Mouse (Mus musculus) gonadal fat pad, adult 2 months (tissue): ENCODE measurements around the gene Dcun1d2. TPM values are rescaled to one million over a fixed set of nuclear protein-coding genes. Genes with fewer than 3 reads are reported as not detected.

Experiments
- DNase-seq: peaks from one replicate; pipeline ENCODE4 v3.0.0-alpha.2; 2012; ENCODE audit warnings: low read depth
- polyA plus RNA-seq: library from polyadenylated mRNA; depleted of rRNA; stranded (reverse); fragments of >200 nt; gene quantifications from 2 replicates; pipeline ENCODE4 v1.2.3, GENCODE M21; 2012

Gene Dcun1d2
- polyA plus RNA-seq, 1 experiment = 22.4 TPM

DNA sequence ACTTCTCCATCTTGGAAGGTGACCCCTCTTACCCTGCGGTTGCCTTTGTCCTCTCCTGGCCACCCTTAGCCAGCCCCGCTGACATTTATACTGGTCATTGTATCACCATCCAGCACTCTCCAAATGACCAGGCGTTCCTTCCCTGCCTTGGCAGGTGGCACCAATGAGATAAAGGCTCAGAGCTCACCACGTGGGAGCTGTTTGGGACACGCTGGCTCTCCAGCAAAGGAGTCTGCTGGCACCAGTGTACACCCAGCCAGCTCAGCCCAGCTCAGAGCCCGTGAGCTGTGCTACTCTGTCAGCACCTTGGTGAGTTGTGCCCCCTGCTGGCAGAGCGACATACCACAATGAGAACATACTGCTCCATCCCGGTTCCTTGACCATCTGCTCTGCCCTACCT is 33.9 kb downstream of the Dcun1d2 start, which contains the start of gene Adprhl1:
Gene Adprhl1, minus strand, starts transcription at position 144 of the 400 bp plus-strand sequence.
- no peak for DNase-seq

DNA sequence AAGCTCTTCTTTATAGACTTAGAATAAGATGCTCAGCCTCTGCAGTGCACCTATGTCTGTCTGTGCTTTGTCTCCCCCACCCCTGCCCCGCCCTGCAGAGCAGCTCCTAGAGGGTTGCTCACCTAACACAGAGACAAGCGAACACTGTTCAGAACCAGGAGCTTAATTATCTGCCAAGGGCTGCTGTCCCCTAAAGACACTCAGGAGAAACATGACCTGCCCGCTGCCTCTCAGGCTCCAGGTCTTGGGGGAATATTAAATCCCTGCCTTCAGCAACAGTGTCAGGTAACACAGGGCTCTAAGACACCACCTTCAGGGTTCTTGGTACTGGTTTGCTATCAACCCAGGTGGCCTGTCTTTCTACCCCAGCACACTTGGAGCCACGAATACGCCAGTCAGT is 34.5 kb downstream of the Dcun1d2 start:
- DNase-seq = no peak

DNA sequence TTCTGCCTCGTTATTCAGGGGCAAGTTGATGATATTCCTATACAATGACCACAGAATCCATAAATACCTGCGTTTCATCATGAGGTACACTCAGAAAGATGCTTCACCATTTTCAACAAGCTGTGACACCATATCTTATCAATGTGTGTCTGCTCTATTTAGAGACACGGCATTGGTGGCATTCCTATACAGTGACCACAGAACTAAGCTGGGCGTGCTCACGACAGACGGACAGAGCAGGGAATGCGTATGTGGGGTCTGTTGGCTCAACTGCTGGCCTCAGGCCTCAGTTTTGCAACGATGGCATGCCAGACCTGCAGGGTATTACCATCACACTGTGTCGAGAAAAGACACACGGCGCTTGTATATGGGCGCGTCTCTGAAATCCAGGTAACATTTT is 35.1 kb downstream of the Dcun1d2 start:
- no peak for DNase-seq

DNA sequence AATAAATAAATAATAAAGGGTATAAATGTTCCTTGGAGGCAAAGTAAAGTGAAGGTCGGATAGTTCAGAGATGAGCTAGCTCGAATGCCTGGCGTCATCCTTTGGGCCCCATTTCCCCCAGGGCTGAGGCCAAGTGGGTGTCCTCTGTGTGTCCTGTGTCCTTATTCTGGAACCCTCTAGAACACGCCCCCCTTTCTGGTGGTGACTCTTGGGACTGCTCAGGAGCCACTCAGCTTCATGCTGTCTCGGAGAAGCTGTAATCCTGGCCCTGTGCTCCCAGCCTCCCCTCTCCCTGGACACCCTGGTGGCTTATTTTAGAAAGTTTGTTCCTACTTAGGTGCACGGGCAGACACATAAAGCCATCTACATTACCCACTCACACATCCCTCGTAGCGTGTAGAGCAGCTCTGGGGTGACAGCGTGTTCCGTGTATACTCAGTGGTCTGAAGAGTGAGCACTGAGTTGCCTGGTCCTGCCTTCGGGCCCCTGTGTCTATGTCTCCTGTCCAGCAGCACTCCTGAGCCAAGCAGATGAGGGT is 43.5 kb downstream of the Dcun1d2 start:
- DNase-seq = no peak

DNA sequence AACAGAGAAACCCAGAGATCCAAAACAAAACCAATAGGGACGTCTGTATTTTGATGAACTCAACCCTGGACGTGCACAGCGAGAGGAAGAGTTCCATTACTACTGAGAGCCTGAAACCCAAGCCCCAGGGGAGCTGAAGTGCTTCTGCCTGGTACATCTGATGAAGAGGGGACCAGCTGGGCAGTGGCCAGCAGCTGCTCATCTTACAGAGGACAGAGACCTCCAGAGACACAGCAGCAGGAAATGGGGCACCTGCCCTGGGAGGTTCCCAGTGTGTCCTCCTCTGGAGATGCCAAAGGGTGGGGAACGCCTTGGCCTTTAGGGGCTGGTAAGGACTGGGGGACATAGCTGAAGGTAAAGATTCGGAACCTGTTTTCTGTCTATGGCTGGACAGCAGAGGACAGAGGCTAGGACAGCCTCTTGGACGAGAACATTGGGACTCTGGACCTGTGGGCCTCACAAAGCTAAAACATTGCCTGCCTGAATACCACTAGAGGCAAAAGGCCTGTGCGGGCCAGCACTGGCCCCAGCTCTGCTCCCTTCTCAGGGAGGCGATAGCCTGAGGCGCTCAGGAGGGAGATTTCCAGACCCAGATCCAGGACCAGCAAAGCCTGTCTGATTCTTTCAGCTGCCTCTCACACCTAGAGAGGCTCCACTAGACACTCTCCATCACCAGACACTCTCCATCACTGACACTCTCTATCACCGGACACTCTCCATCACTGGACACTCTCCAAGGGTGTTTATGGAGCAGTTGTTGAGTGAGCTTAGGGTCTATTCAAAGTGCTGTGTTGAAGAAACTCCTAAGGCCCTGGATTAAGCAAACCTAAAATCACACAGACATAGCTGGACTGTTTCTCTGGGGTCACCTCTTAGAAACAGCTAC is 44.7 kb downstream of the Dcun1d2 start:
- DNase-seq = no peak

DNA sequence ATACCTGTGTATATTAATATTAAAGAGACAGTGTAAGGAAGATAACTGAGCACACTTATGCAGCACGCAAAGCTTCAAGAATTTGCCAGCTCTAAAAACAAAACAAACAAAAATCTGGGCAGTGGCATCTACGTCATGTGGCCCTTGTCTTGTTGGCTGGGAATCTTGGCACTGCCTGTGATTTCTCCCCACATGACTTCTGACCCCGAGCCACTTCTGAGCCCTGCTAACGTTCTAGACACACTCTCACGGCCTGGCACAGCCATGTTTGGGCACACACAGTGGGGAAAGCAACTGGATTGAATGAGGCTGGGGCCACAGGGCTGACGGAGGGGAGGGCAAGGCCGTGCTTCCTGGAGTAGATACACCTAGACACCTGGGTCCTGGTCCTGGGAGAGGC is 47.2 kb downstream of the Dcun1d2 start:
- no peak for DNase-seq

DNA sequence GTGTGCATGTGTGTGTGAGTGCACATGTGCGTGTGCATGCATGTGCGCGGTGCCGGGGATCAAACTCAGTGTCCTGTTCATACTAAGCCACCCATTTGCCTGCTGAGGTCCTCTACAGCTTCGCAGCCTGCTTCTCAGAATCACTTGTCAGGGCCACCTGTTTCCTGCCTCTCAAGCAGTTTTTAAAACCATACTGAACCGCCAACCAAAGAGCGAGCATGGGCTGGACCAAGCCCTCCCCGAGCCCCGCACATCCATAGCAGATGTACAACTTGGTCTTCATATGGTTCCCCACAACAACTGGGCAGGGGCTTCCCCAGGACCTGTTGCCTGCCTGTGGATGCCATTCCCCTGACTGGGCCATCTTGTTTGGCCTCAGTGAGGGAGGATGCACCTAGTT is 47.9 kb downstream of the Dcun1d2 start:
- DNase-seq = no peak

DNA sequence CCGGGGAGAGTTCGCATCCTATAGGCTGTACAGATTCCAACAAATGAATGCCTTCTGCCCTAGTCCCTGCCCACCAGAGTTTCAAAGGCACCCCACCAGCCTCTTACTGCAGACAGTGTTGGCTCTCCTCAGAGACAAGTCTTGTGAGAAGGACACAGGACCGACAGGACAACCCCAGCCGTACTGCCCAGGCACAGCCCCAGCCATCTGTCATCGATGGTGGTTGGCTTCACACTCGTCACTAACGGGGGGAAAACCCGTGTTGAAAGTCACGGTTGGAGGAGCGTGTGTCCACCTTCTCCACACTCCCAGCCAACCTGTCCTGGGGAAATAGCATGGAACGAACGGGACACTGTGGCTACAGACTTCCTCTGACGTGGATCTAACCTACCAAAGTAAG is 53.1 kb downstream of the Dcun1d2 start:
- DNase-seq = no peak

DNA sequence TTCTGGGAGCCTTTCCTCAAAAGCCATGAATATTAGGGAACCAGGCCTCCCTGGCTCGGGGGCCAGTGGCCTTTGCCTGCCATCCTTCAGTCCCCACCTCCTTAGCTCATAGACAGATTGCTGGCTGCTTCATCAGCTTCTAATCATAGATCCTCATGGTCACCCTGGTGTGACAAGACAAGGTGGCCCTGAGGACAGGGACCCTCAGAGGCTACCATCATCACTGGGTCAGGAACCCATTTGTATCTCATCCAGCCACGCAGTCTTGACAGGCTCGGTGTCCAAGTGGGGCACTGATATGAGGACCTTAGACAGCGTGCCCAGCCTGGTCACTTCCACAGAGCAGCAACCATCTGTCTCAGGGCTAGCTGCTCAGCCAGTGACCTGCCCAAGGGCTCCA is 57.5 kb downstream of the Dcun1d2 start:
- no peak for DNase-seq

DNA sequence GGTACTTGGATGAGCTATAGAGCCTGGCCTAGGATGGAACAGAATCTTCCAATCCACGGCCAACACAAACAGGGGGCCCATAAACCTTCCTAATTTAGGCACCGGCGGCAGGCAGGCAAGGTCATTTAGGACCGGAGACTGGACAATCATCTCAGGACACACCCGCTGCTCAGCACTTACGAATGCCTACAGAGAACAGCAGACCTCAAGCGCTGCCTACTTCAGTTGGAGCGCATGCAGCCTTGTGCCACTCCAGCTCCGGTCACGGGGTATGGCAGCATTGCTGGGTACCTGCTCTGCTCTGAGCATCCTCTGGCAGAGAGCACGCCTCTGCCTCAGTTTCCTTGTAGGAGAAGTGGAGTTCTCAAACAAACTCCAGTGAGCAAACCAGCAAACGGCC is 58.1 kb downstream of the Dcun1d2 start:
- DNase-seq = no peak

DNA sequence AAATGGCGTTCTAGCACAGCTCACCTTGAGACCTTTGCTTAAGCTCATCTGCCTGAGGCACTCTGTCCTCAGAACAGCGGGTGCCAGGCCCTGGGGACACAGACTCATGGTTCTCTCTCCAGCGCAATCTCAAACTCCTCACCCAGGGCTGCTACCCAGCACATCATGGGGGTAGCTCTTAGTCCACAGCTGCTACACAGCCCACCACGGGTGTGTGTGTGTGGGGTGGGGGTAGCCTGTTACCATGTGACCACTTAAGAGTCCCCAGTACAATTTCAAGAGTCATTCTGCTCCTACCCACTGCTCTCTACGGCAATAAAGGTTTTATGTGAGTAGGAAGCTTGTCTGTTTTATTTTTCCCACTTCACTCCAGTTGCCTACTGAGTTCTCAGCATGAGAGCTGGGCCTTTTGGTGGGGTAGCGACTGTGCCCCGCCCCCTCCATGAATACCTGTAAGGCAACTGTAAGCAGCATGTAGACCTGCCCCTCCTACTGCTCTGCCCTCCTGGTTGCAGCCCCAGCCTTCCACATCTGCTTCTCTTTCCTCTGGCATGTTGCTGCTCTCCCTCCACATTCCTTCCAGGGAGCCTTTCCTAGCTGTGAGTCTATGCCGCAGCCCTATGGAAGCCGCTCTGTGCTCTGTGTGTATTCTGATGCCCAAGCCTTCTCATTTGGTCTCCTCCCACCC is 58.9 kb downstream of the Dcun1d2 start:
- no peak for DNase-seq

DNA sequence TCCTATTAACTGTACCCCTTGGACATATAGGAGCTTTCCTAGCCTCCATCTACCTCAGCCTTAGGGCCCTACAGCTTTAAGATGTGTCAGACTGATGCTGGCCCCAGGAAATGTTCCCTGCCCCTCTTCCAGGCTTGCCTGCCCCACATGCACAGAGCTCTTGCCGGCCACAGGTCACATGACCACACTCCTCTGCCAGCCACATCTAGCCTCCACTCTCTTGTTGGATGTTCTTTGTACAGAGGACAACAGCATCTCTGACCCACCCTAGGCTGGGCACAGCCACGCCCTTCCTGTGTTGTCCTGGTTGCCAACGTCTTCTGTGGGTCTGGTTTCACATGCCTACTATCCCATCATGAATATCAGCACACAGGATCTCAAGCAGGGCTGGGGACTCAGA is 60.7 kb downstream of the Dcun1d2 start:
- DNase-seq = no peak

DNA sequence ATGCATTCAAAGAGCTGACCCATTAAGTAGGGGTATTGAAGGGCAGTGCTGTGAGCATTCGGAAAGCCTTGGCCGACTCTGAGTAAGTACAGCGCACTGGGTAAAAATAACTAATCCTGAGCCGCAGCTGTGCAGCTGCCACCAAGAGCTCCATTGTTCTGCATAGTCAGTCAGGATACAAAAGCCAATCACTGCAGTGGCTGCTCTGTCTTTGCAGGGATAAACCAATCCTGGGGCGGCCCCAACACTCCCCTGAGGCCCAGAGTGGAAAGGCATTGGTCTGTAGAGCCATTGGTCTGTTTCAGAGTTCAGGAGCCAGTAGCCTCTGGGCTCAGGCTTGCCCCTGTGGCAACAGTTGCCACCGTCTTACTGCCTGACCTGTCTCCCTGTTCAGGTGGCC is 61.6 kb downstream of the Dcun1d2 start:
- no peak for DNase-seq

DNA sequence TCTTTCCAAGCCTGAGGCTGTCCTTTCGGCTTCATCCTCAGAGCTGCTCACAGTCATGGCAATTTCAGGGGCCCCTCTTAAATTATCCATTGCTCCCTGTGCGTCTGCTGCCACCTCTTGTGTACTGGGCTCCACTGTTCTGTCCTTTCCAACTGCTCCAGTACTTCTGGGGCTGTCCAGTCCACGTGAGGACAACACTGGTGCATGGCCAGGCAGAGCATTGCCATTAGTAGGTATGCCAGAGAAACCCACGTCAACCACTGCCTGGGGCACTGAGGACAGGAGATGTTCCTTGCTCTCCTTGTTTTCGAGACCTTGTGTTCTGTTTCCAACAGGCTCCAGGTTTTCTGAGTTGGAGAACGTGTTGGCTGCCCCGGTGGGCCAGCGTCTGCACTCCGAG is 63.5 kb downstream of the Dcun1d2 start:
- DNase-seq = no peak

DNA sequence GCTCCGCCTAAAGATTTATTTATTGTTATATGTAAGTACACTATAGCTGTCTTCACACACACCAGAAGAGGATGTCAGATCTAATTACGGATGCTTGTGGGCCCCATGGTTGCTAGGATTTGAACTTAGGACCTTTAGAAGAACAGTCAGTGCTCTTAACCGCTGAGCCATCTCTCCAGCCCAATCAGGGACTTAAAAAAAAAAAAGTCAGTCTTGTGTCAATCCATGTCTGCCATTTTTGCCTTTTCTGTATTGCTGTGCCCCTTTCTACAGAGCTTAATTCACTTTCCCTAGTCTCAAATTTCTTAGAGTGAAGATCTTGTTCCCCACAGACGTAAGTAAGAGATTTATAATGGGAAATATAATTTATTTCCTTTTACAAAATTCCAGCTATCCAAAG is 69.5 kb downstream of the Dcun1d2 start:
- DNase-seq = no peak

DNA sequence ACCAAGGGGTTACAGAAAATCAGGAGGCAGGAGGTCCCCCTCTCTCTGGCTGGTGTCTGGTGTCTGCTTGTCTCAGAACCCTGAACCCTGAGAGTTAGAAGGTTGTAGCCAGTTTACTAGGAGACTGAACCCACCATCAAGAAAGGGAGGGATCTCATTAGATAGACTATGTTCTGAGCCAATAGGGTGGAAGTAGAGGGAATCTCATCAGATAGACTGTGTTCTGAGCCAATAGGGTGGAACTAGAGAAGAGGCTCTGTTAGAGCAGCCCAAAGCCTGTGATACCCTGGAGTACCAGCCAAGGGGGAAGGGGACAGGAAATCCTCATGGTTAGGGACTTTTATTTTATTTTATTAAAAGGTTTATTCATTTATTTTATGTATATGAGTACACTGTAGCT is 69.9 kb downstream of the Dcun1d2 start:
- DNase-seq = no peak

DNA sequence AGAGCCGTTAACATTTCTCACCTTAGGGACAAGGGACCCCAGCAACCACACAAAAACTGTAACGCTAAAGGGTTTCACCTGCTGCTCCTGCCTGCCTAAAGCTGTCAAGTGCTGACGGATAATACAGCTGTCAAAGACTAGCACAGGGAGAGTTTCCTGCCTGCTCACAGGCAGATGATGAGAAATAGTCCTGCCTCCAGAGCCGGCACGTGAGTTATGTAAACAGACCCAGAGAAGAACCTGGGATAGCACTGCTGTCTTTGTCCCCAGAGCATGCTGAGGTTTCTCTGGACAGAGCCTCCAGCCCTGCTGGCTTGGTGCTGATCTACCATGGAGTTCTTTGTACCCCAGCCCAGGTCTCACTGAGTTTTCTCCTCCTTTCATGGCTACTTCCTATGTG is 70.8 kb downstream of the Dcun1d2 start:
- DNase-seq = no peak

DNA sequence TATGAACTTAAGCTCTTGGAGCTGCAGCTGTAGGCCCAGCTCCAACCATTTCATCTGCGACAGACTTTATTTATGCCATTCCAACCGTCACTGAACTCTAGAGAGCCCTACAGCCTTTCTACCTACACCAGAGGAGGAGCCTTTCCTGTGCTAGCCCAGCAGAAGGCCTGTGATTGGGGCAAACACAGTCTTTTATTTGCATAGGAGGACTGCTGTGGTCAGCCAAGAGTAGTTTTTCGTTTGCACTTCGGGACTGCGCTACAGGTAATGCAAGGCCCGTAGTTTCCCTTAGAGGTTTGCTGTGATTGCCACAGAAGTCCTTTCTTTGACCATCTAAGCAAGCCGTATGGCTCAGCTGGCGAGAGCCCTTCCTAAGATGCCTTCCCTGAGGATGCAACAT is 71.5 kb downstream of the Dcun1d2 start:
- no peak for DNase-seq

DNA sequence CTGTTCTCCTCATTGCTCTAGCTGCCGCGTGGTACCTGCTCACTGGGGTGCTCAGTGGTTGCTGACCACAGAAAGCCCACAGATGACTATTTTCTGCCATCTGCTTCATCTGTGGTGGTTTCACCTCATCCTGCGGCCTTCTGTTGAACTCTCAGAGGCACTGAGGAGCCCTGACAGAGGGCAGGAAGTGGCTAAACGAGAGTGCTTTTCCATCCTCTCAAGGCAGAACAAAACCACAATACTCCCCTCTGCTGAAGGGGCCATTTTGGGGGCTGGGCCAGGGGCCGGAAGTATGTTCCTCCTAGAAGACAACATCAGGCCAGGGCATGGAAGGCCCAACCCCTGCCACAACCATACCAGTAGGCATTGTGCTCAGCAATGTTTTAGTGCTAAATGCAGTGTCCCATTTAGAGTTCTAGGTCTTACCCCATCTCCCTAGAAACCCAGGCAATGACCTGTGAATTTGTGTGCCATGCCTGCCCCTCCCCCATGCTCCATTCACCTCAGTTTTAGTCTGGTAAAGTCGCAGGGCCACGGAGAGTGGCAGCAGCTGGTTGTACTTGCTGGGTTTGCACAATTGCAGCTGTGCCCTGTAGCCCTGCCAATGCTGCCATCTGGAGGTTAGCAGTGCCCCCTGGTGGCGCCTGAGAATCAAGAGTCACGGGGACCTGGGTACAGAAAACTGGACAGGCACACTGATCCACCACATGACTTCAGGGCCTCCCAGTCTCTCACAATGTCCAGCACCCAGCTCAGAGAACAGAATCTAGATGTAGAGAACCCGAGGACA is 74.3 kb downstream of the Dcun1d2 start:
- DNase-seq = no peak

DNA sequence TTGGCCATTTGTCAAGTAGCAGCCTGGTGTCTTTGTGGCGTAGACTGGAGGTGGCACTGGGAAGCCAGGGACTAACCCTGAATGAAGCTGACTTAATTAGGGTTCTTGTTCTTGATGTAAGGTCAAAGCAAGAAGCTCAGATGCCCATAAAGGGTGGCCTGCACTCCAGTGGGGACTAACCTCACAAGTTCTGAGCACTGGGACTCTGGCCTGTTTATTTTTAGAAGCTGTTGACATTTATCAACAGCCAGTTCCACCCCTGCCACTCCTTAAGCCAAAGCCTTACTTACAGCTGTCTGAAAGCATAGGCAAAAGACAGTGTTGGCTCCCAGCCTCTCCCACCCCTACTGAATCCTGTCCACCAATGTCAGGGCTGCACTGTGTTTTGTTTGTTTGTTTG is 78.2 kb downstream of the Dcun1d2 start:
- DNase-seq = no peak

DNA sequence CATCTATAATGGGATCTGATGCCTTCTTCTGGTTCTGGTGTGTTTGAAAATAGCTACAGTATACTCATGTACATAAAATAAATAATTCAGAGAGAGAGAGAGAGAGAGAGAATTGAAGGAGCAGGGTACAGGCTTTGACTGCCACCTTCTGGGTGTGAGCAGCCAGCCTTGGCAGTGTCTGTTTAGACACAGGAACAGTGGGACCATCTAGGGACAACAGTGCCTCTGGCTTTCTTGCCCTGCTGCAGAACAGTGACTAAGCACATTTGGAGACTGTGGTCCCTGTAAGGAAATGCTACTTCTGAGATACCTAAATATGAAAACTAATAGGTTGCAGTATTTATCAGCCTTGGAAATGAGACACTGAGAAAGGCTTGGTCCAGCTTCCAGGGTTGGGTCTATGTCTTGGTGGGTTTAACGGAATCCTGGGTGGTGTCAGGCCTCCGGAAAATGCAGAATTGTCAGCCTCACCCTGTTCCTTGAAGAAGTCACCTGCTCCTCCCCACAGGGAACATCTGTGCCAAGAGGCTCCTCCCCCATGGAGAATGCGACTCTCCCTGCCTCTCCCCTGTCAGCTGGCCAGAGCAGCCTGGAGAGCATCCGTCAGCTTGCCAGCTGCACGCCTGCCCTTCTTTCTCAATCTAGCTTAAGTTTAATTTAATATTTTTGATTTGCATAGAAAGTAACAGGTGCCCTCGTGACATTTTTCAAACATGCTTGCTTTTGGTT is 79.1 kb downstream of the Dcun1d2 start:
- no peak for DNase-seq

DNA sequence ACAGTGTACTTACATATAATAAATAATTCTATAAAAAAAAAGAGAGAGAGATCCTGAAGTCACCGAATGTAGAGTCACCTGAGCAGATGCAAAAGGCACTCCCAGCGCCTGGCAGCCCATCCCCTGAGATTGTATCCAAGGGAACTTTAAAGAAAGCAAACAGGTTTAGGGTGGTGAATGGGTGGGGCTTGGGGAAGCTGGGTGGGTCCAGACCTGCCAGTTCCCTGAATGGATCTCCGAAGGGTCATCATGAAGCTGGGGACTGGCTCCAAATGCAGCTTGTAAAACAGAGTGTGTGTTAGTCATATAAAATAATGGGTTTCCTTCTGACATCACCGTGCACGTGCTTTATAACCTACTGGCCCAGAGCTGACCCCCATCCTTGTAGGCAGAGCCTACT is 81.6 kb downstream of the Dcun1d2 start:
- DNase-seq = no peak
